Mouse (Mus musculus): ENCODE results near the gene Akr1d1. TPM values are rescaled to one million over a fixed set of nuclear protein-coding genes. Genes with fewer than 3 reads are reported as not detected.

The Akr1d1 gene
- polyA plus RNA-seq (2016; fragmentation: Nextera tagmentation; extraction: Ambion mirVana): not detected in 2 replicates

DNA sequence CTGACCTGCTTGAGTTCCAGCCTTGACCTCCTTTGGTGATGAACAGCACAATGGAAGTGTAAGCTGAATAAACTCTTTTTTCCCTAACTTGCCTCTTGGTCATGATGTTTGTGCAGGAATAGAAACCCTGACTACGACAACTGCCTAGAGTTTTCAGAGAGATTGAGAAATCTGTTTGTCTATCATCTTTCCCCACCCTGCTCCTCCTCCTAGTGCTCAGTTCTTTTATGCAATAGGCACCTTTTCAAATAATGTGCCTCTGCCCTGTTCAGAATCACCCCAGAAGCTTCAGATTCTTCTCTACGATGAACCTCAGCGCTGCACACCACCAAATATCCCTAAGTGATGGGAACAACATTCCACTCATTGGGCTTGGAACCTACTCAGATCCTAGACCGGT lies at the start of gene Akr1d1:
Gene Akr1d1, plus strand, starts transcription at position 234 of the 400 bp plus-strand sequence.
- 90% methylated on average over 4 of the region's 4 CpGs for WGBS
- Histone ChIP-seq H3K27ac (replicated peaks) (no peak within 1 kb of the TSS), H3K4me3 (no peak within 1 kb of the TSS), H3K36me3 (replicated peaks) (no peaks in the 10 kb centered on the region), H3K9me3 (no peaks in the 10 kb centered on the region), H3K27me3 (replicated peaks; ENCODE audit: low read depth, poor library complexity, severe bottlenecking) (no peaks in the 10 kb centered on the region), H3K4me1 (no peaks in the 10 kb centered on the region)
- no peak for DNase-seq (ENCODE audit: low spot score)

DNA sequence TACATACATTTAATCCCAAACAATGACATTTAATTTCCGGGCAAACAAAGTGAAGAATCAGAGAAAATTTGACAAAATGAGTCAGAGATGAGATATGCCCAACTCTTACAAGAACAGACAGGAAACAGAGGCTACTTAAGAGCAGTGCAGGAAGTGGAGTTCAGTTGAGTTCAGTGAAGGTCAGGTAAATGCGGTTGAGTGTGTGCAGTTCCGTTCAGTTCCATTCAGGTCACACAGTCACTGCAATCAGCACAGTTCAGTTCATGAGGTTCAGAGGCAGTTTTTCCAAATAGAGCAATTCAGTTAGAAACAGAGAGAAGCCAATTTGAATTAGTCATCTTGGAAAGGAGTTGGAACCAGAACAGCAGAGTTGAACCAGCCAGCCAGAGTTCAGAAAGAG lies 48.8 kb upstream of the Akr1d1 start:
- no peaks in the 10 kb centered on the region for H3K36me3 ChIP-seq (replicated peaks)
- H3K27me3 ChIP-seq (replicated peaks; ENCODE audit: low read depth, poor library complexity, severe bottlenecking): no peaks in the 10 kb centered on the region
- no peak overlapping the region for H3K4me3 ChIP-seq
- H3K27ac ChIP-seq (replicated peaks): no peak overlapping the region
- no peaks in the 10 kb centered on the region for H3K9me3 ChIP-seq
- no peak for DNase-seq (ENCODE audit: low spot score)
- 79% methylated on average over 3 of the region's 3 CpGs for WGBS
- no peaks in the 10 kb centered on the region for H3K4me1 ChIP-seq

DNA sequence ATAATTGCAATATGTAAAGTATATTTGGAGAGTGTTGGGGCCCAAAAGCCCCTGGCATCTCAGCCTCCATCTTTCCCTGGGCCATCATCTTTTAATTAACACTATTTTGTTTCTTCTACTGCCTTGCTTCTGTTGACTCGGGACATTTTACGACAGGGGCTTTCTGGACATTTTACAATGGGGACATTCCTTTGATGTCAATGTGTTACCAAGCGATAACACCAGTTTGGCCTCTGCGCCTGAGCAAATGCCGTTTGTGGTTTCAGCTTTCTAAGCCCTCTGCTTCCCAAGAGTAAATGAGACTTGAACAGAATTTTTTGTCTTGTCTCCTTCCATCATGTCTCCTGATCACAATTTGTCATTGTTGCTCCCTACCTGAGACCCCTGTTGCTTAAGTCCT lies 46.7 kb upstream of the Akr1d1 start:
- WGBS: 76% methylated on average over 5 of the region's 5 CpGs

DNA sequence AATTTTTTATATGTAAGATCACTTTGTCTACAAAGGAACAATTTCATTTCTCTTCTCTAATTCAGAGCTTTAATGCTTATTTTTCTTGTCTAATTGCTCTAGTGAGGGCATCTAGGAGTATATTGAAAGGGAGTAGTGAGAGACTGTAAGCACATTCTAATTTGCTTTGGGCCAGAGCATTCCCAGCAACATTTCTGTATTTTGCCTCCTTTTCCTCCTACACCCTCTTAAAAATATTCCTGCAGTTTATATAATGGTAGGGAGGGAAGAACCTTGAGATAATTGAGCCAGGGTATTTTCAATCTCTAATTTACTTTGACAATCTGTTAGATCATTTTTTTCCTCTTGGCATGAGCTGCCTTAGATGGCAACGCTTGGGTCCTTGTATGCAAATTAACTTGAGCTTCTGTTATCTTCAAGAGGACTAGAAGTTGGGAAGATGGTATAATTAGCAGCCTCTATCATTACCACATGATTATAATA lies 45.3 kb upstream of the Akr1d1 start:
- H3K27me3 ChIP-seq (replicated peaks; ENCODE audit: low read depth, poor library complexity, severe bottlenecking): no peaks in the 10 kb centered on the region
- no peak overlapping the region for H3K4me3 ChIP-seq
- no peak overlapping the region for H3K27ac ChIP-seq (replicated peaks)
- no peak for DNase-seq (ENCODE audit: low spot score)
- no peaks in the 10 kb centered on the region for H3K36me3 ChIP-seq (replicated peaks)
- H3K9me3 ChIP-seq: no peaks in the 10 kb centered on the region
- no peaks in the 10 kb centered on the region for H3K4me1 ChIP-seq
- 69% methylated on average over 1 of the region's 1 CpGs for WGBS

More for the DNA sequence above, 46.7 kb upstream of the Akr1d1 start:
- no peaks in the 10 kb centered on the region for H3K27me3 ChIP-seq (replicated peaks; ENCODE audit: low read depth, poor library complexity, severe bottlenecking)
- H3K36me3 ChIP-seq (replicated peaks): no peaks in the 10 kb centered on the region
- H3K27ac ChIP-seq (replicated peaks): no peak overlapping the region
- H3K4me1 ChIP-seq: no peaks in the 10 kb centered on the region
- no peaks in the 10 kb centered on the region for H3K9me3 ChIP-seq
- DNase-seq (ENCODE audit: low spot score): no peak
- no peak overlapping the region for H3K4me3 ChIP-seq

DNA sequence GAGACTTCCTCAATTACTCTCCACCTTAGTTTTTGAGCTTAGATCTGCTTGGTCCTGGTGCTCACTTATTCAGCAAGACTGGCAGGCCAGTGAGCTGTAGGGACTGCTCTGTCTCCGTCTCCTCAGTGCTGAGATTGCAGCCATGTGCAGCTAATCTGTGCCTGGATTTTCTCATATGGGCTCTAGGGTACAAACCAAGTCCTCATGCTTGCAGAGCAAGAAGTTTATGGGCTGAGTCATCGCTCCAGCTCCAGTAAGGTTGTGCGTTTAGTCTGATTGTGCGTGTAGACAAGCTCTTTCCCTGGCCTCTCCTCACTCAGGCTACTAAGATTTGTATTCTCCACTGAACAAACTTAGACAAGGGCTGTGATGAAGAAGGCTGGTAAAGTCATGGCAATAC lies 43.5 kb upstream of the Akr1d1 start:
- Histone ChIP-seq H3K4me3 (no peak overlapping the region), H3K27ac (replicated peaks) (no peak overlapping the region), H3K36me3 (replicated peaks) (no peaks in the 10 kb centered on the region), H3K27me3 (replicated peaks; ENCODE audit: low read depth, poor library complexity, severe bottlenecking) (no peaks in the 10 kb centered on the region), H3K4me1 (no peaks in the 10 kb centered on the region), H3K9me3 (no peaks in the 10 kb centered on the region)
- no peak for DNase-seq (ENCODE audit: low spot score)
- WGBS: 84% methylated on average over 4 of the region's 4 CpGs

DNA sequence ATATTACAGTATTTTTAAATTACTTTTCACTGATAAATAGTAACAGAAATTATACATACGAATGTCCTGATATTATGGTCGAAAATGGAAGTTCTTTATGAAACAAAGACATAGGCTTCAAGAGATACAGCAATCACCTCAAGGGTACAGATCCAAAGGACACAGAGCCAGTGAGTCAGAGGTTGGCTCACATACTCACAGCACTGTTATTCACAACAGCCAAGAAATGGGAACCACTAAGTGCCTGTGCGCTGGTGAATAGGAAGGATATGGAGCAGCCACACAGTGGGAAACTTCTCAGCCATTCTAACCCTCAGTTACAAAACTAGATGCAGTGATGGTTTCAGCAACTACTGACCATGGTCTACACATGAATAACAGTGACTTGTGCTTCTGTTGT lies 37.7 kb upstream of the Akr1d1 start:
- no peak for DNase-seq (ENCODE audit: low spot score)
- Histone ChIP-seq H3K4me1 (no peaks in the 10 kb centered on the region), H3K27ac (replicated peaks) (no peak overlapping the region), H3K36me3 (replicated peaks) (no peaks in the 10 kb centered on the region), H3K9me3 (no peaks in the 10 kb centered on the region), H3K27me3 (replicated peaks; ENCODE audit: low read depth, poor library complexity, severe bottlenecking) (no peaks in the 10 kb centered on the region), H3K4me3 (no peak overlapping the region)
- 88% methylated on average over 3 of the region's 3 CpGs for WGBS

DNA sequence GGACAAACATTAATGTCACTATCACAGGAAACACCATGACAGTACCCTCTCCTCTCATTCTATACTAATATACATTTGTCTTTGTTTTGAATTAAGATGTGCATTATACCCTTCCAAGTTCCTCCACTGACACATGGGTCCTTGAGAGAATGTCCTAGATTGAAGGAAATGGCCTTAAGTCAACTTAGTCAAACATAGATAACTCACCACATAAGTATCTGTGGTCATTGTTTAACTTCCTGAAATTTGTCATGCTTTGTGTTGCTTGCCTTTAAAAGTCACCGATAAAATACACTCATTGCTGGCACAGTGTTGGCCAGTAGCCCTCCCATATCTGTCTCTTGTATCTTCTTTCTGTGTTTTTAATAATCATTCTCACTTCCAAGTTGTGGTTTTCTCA lies 35.0 kb upstream of the Akr1d1 start:
- WGBS: 78% methylated on average over 1 of the region's 1 CpGs
- Histone ChIP-seq H3K27me3 (replicated peaks; ENCODE audit: low read depth, poor library complexity, severe bottlenecking) (no peaks in the 10 kb centered on the region), H3K27ac (replicated peaks) (no peak overlapping the region), H3K4me3 (no peak overlapping the region), H3K36me3 (replicated peaks) (no peaks in the 10 kb centered on the region), H3K4me1 (no peaks in the 10 kb centered on the region), H3K9me3 (peaks cover 12% of the 10 kb centered on the region)
- no peak for DNase-seq (ENCODE audit: low spot score)

DNA sequence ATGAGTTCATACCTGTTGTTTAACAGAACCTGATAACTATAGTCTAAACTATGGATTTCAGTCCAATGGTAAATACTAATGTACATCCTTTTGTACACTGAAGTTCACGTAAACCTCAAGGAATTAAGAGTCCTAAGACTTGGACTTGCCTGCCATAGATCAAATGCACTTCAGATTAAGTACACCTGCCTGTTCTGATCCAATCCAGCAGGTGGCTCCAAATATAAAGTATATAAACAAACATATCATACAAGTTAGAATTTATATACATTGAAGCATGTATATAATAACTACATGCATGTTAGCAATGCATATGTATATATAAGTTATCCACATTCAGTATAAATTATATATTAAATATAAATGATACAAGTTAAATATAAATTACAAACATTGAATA lies 33.1 kb upstream of the Akr1d1 start:
- 92% methylated on average over 1 of the region's 1 CpGs for WGBS
- no peak overlapping the region for H3K27ac ChIP-seq (replicated peaks)
- H3K9me3 ChIP-seq: peaks cover 15% of the 10 kb centered on the region
- H3K4me1 ChIP-seq: no peaks in the 10 kb centered on the region
- H3K27me3 ChIP-seq (replicated peaks; ENCODE audit: low read depth, poor library complexity, severe bottlenecking): no peaks in the 10 kb centered on the region
- H3K4me3 ChIP-seq: no peak overlapping the region
- no peak for DNase-seq (ENCODE audit: low spot score)
- H3K36me3 ChIP-seq (replicated peaks): no peaks in the 10 kb centered on the region

DNA sequence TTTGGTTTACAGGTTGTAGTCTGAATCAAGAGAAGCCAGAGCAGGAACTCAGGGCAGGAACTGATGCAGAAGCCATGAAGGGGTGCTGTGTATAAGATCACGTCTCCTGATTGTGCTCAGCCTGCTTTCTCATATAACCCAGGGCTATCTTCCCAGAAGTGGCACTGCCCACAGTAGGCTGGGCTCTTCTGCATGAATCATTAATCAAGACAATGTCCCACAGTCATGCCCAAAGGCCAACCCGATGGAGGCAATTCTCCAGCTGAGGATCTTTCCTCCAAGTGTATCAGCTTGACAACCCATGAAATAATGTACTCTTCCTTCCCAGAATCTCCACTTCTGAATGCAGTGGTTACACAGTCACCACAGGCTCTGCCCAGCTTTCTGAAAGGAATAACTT lies 24.4 kb upstream of the Akr1d1 start:
- no peak overlapping the region for H3K4me3 ChIP-seq
- H3K36me3 ChIP-seq (replicated peaks): no peaks in the 10 kb centered on the region
- 77% methylated on average over 2 of the region's 2 CpGs for WGBS
- H3K27ac ChIP-seq (replicated peaks): no peak overlapping the region
- H3K9me3 ChIP-seq: no peaks in the 10 kb centered on the region
- no peak for DNase-seq (ENCODE audit: low spot score)
- H3K4me1 ChIP-seq: no peaks in the 10 kb centered on the region
- H3K27me3 ChIP-seq (replicated peaks; ENCODE audit: low read depth, poor library complexity, severe bottlenecking): no peaks in the 10 kb centered on the region

DNA sequence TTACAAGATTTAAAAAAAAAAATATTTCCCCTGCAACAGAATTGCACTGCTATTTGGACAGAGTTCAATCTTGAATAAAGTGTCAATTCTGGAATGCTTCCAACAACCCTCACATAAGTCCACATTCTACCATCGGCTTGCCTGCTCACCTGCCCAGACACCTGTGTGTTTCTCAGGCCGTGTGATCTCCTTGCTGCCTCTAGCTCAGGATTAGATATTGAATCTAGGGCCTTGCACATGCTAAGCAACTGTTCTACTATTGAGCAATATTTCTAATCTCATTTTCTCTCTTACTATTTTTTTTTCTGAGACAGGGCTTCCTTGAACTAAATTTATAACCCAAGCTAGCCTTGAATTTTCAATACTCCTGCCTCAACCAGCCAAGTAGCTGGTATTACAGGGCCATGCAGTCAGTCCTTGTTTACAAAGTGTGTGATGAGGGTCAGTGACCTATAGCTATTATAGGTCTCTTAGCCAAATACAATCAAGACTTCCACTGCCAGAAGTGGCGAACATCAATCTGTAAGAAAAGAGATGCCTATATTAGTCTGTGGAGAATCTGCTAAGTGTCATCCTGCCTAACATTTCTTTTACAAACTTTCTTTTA lies 23.0 kb upstream of the Akr1d1 start:
- no peaks in the 10 kb centered on the region for H3K9me3 ChIP-seq
- WGBS: 80% methylated on average over 3 of the region's 3 CpGs
- H3K4me3 ChIP-seq: no peak overlapping the region
- H3K27ac ChIP-seq (replicated peaks): no peak overlapping the region
- no peak for DNase-seq (ENCODE audit: low spot score)
- no peaks in the 10 kb centered on the region for H3K4me1 ChIP-seq
- H3K36me3 ChIP-seq (replicated peaks): no peaks in the 10 kb centered on the region
- H3K27me3 ChIP-seq (replicated peaks; ENCODE audit: low read depth, poor library complexity, severe bottlenecking): no peaks in the 10 kb centered on the region

DNA sequence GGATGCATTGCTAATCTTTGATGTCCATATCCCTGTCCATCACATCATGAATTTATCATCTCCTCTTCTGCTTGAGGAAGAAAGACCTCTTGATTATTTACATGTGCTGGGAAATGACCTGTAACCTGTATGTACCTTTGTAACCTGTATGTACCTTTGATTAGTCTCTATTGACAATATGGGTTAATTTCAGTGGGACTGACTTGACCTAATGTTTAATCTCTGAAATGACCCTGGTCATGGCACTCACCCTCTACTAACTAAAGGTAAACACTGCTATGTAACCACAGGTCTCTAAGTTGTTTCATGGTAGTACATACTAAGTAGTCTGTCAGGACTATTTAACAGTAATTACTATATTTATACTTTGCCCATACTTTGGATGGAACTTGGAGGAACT lies 19.2 kb upstream of the Akr1d1 start:
- no peaks in the 10 kb centered on the region for H3K4me1 ChIP-seq
- no peaks in the 10 kb centered on the region for H3K9me3 ChIP-seq
- H3K27ac ChIP-seq (replicated peaks): no peak overlapping the region
- DNase-seq (ENCODE audit: low spot score): no peak
- no peak overlapping the region for H3K4me3 ChIP-seq
- no peaks in the 10 kb centered on the region for H3K36me3 ChIP-seq (replicated peaks)
- H3K27me3 ChIP-seq (replicated peaks; ENCODE audit: low read depth, poor library complexity, severe bottlenecking): no peaks in the 10 kb centered on the region

DNA sequence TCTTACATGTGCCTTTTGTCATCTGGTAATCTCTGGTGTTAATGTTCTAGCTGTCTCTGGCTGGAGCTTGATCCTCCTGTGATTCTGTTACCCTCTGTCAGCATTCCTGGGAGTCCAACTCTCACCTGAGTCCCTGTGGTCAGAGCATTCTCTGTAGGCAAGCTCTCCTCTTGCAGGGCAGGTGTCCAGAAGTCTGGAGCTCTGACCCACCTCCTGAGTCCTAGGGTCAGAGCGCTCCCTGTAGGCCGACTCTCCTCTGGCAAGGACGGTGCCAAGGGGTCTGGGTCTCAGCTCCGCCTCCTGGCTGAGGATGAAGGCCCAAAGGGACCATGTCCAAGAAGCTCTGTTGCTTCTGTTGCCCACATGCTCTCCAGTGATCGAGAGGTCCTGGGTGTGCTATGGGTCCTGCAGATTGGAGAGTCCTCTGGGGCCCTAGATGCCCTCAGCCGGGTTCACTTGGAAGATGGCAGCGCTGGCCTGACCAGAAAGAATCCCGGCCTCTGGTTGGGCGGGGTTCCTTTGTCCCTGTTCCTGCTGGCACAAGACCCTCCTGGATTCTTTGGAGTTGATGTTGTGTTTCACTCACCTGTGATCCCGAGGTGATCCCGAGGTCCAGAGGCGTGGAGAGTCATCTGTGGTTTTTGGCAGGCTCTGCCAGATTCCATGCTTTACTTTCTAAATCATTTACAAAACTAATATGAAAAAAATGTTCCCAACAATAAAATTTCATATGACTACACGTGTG lies 9.2 kb upstream of the Akr1d1 start:
- Histone ChIP-seq H3K9me3 (no peaks in the 10 kb centered on the region), H3K4me1 (no peaks in the 10 kb centered on the region), H3K36me3 (replicated peaks) (no peaks in the 10 kb centered on the region), H3K4me3 (no peak overlapping the region), H3K27me3 (replicated peaks; ENCODE audit: low read depth, poor library complexity, severe bottlenecking) (no peaks in the 10 kb centered on the region), H3K27ac (replicated peaks) (no peak overlapping the region)
- WGBS: 87% methylated on average over 13 of the region's 13 CpGs
- no peak for DNase-seq (ENCODE audit: low spot score)

DNA sequence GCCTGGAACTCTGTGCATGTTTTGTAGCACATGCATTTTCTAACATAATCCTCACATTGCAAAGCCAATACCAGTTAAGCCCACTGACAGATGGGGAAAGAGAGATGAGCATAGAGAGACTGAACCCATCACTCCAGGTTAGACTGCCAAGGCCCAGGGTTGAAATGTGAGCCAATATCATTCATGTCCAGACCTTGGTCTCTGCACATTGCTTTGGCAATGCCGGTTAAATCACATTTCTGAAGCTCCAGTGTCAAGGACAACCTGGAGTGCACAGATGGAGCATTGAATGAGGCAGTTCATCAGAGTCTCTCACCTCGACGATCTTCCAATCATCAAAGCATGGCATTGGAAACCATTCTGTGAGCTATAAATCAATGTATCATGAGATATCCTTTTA lies 2.1 kb downstream of the Akr1d1 start:
- H3K4me1 ChIP-seq: no peaks in the 10 kb centered on the region
- DNase-seq (ENCODE audit: low spot score): no peak
- WGBS: 95% methylated on average over 3 of the region's 3 CpGs

More for the DNA sequence above, 2.1 kb downstream of the Akr1d1 start:
- no peak overlapping the region for H3K27ac ChIP-seq (replicated peaks)
- no peaks in the 10 kb centered on the region for H3K36me3 ChIP-seq (replicated peaks)
- H3K27me3 ChIP-seq (replicated peaks; ENCODE audit: low read depth, poor library complexity, severe bottlenecking): no peaks in the 10 kb centered on the region
- H3K4me3 ChIP-seq: no peak overlapping the region
- no peaks in the 10 kb centered on the region for H3K9me3 ChIP-seq

Measured in embryonic facial prominence, embryonic 10.5 days (tissue).